Mouse (Mus musculus) ovary, postnatal 10 days (tissue): ENCODE measurements around the gene Krt26.

Experiments
- DNase-seq: peaks from one replicate; pipeline ENCODE4 v3.0.0; 2022; ENCODE audit warnings: low spot score

The Krt26 gene

DNA sequence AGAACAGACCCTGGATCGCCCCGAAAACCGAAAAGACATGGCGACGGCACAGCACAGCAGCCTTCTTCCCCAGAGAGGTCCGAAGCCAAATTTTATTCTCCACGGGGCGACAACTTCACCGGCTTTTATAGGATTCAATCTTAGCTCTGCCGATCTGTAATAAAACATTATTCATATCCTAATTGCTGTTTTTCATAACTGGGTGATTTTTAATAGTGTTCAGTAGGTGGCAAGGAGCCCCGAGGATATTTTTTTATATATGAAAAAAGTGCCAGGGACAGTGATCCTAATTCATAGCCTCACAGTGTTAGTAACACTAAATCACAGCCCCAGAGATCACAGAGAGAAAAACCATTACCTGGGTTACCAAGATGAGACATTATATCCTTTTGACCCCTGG is at the start of gene Krt26:
Gene Krt26, minus strand, starts transcription at position 101 of the 400 bp plus-strand sequence.
- DNase-seq, result no peak

DNA sequence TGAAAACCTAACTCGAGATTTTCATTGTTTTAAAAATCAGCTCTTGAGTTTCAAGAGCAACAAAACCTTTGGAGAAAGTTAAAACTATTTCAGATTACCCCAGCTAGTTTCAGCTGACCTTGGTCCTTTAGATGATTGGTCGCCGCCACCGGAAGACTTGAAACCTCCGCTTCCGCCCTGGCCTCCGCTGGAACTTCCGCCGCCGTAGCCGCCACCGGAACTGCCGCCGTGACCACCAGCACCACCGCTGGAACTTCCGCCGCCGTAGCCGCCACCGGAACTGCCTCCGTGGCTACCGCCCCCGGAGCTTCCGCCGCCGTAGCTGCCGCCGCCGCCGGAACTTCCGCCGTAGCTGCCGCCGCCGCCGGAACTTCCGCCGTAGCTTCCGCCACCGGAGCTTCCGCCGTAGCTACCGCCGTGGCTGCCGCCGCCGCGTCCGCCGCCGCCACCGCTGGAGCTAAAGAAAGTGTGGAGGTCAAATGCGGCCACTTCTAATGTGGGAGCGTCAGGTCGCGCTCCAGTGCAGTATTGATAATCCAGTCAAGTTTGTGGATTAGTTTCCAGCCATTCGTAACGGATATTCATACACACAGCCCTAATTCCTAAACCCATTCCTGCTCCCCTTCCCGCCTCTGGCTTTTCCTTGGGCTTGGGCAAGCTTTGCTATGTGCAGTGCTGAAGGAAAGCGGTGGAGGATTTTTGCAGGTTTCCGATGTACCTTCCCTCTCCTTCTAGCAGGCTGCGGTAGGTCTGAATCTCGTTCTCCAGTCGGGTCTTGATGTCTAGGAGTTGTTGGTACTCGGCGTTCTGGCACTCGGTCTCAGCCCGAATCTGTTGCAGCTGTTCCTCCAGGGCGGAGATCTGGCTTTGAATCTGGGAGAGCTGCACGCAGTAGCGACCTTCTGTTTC is 48.3 kb upstream of the Krt26 start:
- DNase-seq, result peak; percentile 65

DNA sequence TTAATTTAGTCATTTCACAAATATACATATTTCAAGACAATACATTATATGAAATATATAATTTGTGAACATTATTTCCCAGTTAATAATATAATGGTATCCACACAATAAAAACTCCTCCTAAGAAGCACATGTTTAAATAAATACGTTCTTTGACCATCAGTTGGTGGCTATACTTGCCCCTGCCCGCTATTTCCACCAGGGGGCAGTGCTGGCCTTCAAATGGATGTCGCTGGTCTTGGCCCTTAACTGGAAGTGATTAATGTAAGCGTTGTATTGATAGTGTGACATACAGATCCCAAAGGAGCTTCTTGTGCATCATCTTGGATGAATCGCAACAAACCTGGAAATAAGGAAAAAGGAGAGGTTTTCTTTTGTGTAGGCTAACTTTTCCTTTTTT is 41.8 kb upstream of the Krt26 start:
- peak; percentile 40 for DNase-seq

DNA sequence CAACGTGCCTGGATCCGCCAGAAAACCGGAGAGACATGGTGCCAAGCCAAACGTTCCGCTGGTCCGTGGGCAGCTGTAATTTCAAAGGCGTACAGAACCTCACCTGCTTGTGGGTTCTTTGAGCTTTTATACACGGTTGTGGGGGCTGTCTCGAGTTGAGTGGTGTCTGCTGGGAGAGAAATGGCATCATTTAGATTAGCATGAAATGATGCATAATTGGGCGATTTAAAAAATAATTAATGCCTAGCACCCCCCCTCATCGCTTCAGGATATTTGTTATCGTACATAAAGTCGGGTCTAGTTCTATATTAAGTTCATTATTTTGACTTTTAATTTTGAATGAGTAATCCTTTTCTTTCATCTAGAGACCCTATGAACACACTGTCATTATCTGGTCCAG is 37.0 kb upstream of the Krt26 start, which contains the start of gene Krt28:
Gene Krt28, minus strand, starts transcription at position 101 of the 400 bp plus-strand sequence.
- DNase-seq, result no peak

DNA sequence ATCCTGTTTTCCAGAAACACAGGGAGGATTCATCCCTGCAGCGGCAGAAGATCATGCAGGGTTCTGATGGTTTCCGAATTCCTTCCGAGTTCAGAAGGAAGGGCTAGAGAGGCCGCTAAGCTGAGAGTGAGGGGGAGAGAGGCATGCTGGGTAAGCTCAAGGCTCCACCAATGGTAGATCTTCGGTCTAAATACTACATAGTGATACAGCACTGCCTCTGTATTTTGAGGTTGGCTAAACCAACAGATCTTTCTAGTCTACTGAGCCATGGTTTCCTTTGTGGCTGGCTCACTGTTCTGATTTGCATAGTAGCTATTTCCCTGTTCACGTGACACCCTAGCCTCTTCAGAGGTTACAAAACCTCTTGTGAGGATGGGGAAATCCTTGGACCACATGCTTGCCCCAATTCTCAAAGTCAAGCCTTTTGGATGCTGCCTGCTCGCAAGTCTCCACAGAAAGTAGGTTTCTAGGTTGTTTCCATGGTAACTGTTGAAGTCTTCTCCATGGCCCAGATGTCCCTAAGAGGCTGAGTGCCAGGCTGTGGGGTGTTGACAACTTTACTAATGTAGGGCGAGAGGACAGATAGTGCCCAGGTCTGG is 32.2 kb upstream of the Krt26 start:
- no peak for DNase-seq

DNA sequence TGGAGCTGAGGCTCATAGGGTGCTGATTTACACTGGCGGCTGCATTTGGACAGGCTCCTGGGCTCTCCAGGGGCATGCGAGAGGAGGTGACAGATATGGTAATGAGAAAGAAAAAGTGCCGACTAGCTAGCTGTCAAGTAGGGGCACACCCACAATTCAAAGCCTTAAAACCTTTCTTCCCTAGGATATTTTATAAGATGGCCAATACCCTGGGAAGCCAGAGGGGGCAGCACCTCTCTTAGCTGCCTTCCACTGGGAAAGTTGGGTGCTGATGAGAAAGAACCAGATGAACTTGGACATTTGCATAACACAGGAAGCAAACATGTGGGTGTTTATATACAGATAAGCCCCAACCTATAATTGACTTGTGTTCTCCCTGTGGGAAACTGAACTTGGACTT is 31.5 kb upstream of the Krt26 start:
- DNase-seq, result no peak

DNA sequence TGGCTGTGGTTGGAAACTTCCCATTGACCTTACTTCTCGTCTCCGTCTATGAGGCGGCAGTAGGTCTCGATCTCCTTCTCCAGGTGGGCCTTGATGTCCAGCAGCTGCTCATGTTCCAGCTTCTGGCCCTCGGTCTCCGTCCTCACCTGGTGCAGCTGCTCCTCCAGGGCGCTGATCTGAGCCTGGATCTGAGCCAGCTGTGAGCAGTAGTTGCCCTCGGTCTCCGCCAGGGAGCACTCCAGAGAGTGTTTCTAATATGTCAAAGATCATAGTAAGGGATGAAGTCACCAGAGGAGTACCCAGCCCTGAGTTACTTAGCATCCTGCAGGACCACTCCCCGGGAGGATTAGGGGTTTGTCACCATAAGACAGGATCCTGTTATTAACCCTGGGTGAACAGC is 29.0 kb upstream of the Krt26 start:
- no peak for DNase-seq

DNA sequence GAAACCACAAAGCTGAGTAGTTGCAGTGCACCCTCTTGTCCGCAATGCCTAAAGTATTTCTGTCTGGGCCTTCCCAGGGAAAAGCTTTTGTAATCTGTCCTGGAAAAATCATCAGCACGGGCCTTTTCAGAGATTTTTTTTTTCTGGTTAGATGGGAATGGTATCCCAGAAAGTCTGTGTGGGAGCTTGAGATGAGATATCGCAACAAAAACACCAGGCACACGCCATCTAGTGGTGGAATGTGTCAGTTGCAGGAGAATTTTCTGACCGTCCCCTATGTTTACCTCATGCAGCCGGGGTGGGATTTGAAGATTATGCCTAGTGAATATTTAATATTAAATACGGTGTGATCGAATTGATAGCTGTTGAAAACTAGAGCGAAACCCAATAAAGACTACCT is 26.6 kb upstream of the Krt26 start:
- no peak for DNase-seq

DNA sequence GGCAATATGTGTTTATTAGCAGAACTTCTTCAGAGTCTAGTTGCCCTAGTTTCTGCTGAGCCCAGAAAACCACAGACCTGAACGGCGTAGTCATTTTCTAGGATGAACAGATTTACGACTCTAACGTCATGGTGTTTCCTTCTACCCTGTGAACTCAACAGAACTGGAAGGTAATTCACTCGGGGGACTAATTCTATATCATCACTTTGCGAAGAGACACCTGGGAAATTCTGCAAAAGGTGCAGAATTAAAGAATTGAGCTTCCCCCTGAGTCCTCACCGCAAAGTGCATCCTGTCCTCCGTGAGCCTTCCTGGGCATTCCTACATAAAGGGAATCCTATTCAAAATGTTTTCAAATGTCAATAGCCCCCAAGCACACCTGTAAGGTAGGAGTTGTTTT is 23.7 kb upstream of the Krt26 start:
- no peak for DNase-seq

DNA sequence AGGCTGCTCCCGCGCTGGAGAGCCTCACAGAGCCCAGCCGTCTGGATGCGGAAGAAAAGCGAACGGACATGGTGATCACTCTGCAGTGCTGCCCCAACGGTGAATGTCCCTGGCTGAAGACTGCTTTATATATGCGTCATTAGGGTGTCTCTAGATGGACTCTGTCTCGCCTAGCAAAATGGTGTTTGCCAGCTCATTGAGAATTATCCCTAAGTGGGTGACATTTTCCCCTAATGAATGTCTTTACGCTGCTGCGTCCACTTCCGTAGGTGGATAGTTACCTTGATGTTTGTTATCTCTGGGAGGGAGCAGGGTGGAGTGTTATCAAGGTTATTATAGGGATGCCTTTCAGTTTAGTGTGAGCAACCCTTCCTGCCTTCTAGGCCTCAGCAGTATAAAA is 13.2 kb upstream of the Krt26 start, which contains the start of gene Krt27:
Gene Krt27, minus strand, starts transcription at position 101 of the 400 bp plus-strand sequence.
- no peak for DNase-seq

DNA sequence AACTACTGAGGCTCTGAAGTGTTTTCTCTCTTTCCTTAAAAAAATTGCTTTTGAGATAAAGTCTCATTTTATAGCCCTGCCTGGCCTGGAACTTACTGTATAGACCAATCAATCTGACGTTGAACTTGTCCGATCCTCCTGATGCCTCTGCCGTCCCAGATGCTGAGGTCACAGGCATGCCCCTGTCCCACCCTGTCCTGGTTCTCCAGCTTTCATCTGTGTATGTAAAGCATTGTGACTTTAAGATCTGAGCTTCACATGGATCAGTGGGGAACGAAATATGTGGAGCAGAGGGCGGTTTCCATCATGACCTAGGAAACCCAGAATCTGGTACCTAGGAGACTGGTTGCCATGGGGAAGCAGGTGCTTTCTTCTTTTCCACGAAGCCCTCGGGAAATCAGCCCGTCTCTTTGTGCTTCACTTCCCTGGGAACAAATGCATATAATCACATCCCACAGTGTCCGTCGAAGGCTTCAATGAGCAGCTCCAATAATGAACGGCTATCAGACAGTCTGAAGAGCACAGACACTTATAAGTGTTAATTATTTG is 1.6 kb upstream of the Krt26 start:
- no peak for DNase-seq

DNA sequence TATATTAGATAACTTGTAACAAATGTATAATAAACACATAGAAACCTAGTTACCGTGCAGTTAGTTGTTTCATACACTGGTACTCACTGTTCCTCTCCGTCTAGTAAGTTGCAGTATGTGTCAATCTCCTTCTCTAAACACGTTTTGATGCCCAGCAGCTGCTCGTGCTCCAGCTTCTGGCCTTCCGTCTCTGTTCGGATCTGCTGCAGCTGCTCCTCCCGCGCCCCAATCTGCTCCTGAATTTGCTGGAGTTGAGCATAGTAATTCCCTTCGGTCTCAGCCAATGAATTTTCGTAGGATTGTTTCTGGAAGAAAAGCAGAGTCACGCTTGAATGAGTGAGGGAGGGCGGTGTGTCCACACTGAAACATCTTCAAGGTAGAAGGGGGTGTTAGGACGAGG is 4.3 kb downstream of the Krt26 start:
- no peak for DNase-seq

DNA sequence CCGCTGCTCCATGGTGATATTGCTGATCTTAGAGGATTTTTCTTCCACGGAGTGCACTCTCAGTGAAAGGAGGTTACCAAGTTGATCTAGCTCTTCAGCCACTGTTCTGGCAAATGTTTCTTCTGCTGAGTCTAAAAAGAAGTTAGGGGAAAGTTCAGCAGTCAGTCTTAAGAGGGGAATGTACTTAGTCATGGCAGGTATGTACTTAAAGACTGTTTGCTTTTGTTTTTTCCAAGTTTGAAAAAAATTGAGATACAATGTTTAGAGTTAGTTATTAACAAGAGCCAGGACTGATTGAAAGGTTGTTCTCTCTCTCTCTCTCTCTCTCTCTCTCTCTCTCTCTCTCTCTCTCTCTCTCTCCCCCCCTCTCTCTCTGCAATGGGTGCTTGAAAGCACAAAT is 8.1 kb downstream of the Krt26 start:
- no peak for DNase-seq

DNA sequence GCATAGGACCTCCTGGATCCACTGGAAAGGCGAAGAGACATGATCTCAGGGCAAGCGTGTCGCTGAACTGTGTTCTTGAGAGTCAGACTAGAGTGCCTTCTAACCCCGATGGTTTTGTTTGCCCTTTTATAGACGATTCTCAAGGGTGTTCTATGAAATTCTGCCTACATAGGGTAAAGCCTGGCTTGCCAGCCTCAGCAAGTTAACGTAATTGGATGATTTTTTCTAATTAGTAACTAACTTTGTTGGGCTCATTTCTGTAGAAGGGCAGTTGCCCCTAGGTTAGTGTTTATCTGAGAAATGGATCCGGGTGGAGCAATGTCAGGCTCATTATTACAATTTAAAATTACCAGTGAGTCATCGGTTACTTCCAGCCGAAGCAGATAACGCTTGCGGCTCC is 14.9 kb downstream of the Krt26 start, which contains the start of gene Krt25:
Gene Krt25, minus strand, starts transcription at position 101 of the 400 bp plus-strand sequence.
- no peak for DNase-seq

DNA sequence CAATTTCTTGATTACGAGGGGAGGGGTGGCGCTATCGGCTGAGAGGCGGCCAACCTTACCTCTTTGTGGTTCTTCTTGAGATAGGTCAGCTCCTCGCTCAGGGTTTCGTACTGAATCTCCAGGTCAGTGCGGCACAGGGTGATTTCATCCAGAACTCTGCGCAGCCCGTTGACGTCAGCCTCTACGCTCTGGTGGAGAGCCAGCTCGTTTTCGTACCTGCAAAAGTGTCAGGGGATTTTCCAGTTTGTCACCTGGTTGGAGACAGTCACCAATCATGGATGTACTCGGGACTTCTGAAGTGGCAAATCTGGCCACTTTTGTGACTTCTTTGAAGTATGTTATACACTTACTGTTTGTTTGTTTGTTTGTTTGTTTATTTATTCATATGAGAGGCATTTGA is 16.7 kb downstream of the Krt26 start:
- no peak for DNase-seq

DNA sequence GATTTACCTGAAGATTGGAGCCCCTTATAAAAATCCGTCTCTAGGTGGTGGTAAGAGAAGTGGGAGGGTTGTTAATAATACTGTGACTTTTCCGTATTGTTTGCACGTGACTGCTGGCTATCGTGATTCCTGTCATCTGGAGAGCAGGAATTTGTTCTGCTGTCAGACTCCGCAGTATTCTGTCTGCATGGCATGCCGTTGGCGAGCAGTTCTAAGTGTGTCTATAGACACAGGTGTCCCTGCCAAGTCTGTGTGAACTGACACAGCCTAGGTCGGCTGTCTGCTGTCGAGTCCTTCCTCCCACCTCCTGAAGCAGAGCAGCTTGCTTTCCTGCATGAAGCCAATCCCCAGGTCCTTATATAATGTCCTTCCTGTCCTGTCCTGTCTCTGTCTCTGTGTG is 18.6 kb downstream of the Krt26 start:
- DNase-seq, result no peak

DNA sequence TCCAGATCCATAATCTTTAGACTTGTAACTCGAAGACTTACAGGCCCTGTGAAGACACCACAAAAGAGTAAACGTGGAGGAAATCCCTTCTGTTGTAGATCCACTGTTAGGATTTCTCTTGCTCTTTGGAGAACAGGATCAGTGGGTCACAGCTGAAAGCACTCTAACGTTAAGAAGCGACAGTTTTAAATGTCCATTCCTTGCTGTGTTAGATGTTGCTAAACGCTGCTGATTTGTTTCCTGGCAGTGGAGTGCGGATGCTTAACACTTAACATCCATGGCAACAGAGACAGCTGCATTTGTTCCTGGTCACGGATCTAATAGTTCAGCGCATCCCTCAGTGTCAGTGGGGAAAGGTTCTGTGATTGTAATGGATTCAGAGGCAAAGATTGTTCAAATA is 21.2 kb downstream of the Krt26 start:
- DNase-seq, result no peak

DNA sequence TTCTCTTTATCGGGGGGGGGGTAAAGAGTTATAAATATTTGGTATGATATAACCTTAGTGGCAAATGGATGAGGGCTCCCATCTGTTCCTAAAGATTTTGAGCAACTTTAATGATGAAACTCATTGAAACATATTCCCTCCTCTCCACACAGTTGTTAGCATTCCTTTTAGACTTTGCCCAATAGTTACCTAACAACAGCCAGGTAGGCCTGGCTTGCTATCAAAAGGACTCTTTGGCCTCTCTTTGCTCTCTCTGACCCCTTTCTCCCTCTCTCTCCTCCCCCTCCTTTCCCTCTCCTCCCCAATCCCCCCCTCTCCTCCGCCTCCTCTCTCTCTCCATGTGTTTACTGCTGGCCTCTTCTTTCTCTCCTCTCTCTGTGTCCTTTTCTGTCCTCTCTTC is 23.2 kb downstream of the Krt26 start:
- DNase-seq, result no peak

DNA sequence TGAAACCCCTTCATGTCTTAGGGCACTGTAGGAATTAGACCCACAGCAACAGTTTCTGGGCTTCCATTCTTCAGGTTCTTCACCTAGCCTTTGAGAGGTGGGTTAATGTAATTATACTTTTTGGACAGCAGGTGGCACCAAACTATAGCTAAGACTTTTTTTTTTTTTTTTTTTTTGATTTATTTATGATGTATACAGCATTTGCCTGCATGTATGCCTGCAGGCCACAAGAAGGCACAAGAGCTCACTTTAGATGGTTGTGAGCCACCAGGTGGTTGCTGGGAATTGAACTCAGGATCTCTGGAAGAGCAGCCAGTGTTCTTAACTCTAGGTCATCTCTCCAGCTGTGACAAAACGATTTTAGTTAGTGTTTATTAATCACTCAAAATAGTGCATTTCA is 26.9 kb downstream of the Krt26 start:
- no peak for DNase-seq

DNA sequence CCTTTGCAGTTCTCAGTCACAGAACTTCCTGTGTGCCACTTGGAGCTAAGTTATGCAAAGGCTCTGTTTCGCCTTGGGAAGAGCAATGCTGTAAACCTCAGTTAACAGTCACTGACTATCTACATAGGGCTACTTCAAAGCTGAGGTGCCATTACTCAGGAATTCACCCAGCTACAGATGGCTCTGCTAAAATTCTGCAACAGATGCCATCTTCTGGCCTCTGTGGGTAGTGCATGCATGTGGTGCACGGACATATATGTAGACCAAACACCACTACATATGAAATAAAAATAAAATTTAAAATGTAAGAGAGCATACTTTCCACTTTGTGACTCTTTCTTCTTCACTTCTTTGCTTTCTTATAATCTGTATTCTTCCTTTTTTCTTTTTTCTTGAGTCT is 30.2 kb downstream of the Krt26 start:
- peak; percentile 9 for DNase-seq

DNA sequence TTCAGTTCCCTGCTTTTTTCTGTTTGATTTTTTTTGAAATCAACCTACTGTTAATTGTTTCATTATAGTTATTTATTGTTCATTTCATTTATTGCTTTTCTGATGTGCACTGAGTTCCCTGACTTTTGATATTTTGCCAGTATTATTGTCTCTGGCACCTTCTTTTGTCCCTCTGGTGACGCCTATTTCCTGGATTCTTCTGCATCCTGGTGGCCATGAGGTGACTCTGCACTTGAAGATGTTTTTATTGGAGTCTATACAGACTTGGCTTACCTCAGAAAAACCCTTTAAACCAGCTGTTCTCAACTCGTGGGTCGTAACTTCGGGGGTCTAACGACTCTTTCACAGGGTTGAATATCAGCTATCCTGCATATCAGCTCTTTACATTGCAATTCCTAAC is 42.7 kb downstream of the Krt26 start:
- DNase-seq, result no peak

DNA sequence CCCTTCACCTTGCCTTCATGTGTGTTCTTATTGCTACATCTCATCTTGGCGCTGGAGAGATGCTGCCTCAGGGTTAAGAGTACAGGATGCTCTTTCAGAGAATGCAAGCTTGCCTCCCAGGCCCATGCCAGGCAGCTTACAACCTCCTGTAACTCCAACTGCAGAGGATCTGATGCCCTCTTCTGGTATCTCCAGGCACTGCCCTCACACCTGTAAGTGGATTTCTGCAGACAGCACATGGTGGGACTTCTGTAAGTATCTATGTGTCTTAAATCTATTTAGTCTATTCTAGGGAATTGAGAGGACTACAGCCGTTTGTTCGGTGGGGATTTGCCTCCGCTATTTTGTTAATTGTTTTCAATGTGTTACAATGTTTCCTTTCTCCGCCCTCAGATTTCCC is 44.9 kb downstream of the Krt26 start:
- no peak for DNase-seq

DNA sequence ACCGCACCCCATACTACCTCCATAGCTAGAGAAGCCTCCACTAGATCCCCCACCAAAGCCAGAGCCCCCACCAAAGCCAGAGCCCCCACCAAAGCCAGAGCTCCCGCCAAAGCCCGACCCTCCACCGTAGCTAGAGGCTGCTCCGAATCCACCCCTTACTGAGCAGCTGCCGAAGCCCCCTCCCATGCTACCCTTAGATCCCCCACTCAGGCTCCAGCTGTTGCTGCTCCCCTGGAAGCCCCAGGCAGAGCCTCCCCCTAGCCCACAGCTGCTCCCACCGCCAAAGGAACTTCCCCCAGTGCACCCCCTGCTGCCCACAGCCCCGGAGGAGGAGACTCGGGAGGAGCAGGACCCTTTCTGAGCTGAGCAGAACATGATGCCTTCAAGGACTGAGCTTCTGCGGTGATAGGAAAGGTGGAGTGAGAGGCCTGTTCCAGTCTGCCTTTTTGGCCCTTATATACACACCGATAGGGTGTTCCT is 52.9 kb downstream of the Krt26 start, which contains the start of gene Krt24:
Gene Krt24, minus strand, starts transcription at position 430 of the 480 bp plus-strand sequence.
- DNase-seq, result no peak
